8 mouse cellular contexts compared by ENCODE assay signal in genomic region chr4:87368413-87369160, GRCm38 (mm10).
DNase-seq lines count a peak whose midpoint lies in the region; ATAC-seq and TF ChIP-seq lines count a peak whose summit lies in the region.

No protein-coding gene starts in this region.

- intact Hi-C loops in heart, postnatal 10 days (cut with DNase I): loop anchor here (1.0 to 10.0 kb wide), 6 partner anchors 244 to 1176 kb away; no protein-coding TSS in a partner anchor

- no peaks in the 10 kb centered on the region for H3K27me3 ChIP-seq in CH12.LX (replicated peaks)
- H3K27me3 ChIP-seq in embryonic facial prominence, embryonic 14.5 days (replicated peaks; ENCODE audit: control insufficient read depth, insufficient read depth, low read length): no peaks in the 10 kb centered on the region
- H3K27me3 ChIP-seq in liver, embryonic 15.5 days: peaks cover 24% of the 10 kb centered on the region

- H3K4me3 ChIP-seq in CH12.LX (replicated peaks in 1 of 3; ENCODE audit: low read depth in 2 of 3, low read length in 2 of 3, poor library complexity in 1 of 3): peak overlapping the region in 2 of 3 experiments; percentile 13 to 50
- H3K4me3 ChIP-seq in embryonic facial prominence, embryonic 14.5 days (ENCODE audit: low read depth, low read length): peak overlapping the region; percentile 41
- peak overlapping the region; percentile 33 for H3K4me3 ChIP-seq in liver, embryonic 15.5 days (replicated peaks)

- H3K36me3 ChIP-seq in CH12.LX (replicated peaks in 1 of 2; ENCODE audit: control insufficient read depth in 1 of 2, insufficient read depth in 1 of 2, low read length in 1 of 2): no peaks in the 10 kb centered on the region
- no peaks in the 10 kb centered on the region for H3K36me3 ChIP-seq in embryonic facial prominence, embryonic 14.5 days (ENCODE audit: control insufficient read depth, insufficient read depth, low read length)
- no peaks in the 10 kb centered on the region for H3K36me3 ChIP-seq in liver, embryonic 15.5 days (replicated peaks)

- peak overlapping the region; percentile 53; the same call in 1 of the 2 replicates for H3K9ac ChIP-seq in CH12.LX (ENCODE audit: insufficient read depth, low read depth)
- peak overlapping the region; percentile 64 for H3K9ac ChIP-seq in embryonic facial prominence, embryonic 14.5 days (ENCODE audit: low read depth, low read length)
- H3K9ac ChIP-seq in liver, embryonic 15.5 days: no peak overlapping the region

- TF ChIP-seq CTCF in CH12.LX (conservative IDR thresholded peaks at IDR 0.05 in 1 of 2, IDR thresholded peaks at IDR 0.05 in 1 of 2; ENCODE audit: low read depth in 2 of 2, low read length in 2 of 2): peak; percentile 14 to 55; a peak in 2 of 4 replicates

- peaks cover 4 to 9% of the 10 kb centered on the region in 2 experiments; a peak in 2 of 4 replicates for H3K4me1 ChIP-seq in CH12.LX (ENCODE audit: control insufficient read depth in 1 of 2, insufficient read depth in 2 of 2)
- peaks cover 20% of the 10 kb centered on the region for H3K4me1 ChIP-seq in embryonic facial prominence, embryonic 14.5 days (ENCODE audit: control insufficient read depth, insufficient read depth, low read length)
- H3K4me1 ChIP-seq in liver, embryonic 15.5 days (replicated peaks): no peaks in the 10 kb centered on the region; the same call in 1 of the 2 replicates

- no peaks in the 10 kb centered on the region for H3K9me3 ChIP-seq in CH12.LX (replicated peaks; ENCODE audit: low read length)
- no peaks in the 10 kb centered on the region for H3K9me3 ChIP-seq in embryonic facial prominence, embryonic 14.5 days (ENCODE audit: control insufficient read depth, low read length)
- H3K9me3 ChIP-seq in liver, embryonic 15.5 days (replicated peaks): no peaks in the 10 kb centered on the region

- in situ Hi-C loops in CH12.LX (cut with MboI; ENCODE audit: low pct_ligation_motif_present, low pct_unique_long_range_greater_than_20kb, low sequenced_read_pairs): loop anchor here (10.0 to 25.0 kb wide), 4 partner anchors 419 to 1166 kb away; partner anchors contain the start of gene Mllt3

- TF ChIP-seq EP300 in CH12.LX (IDR thresholded peaks at IDR 0.05; ENCODE audit: low read length): no peak

- H3K79me2 ChIP-seq in CH12.LX (replicated peaks; ENCODE audit: control insufficient read depth, extremely low read depth, insufficient read depth, poor library complexity, severe bottlenecking): no peaks in the 10 kb centered on the region

- TF ChIP-seq RAD21 in CH12.LX (IDR thresholded peaks at IDR 0.05; ENCODE audit: low read depth, low read length): peak; percentile 10

- H3K4me2 ChIP-seq in CH12.LX (ENCODE audit: insufficient read depth, low read depth, poor library complexity, severe bottlenecking): peak overlapping the region; percentile 77
- H3K4me2 ChIP-seq in embryonic facial prominence, embryonic 14.5 days (ENCODE audit: low read depth, low read length): peak overlapping the region; percentile 62
- H3K4me2 ChIP-seq in liver, embryonic 15.5 days: peak overlapping the region; percentile 55

- H3K27ac ChIP-seq in CH12.LX (ENCODE audit: insufficient read depth, low read depth): no peak overlapping the region
- peak overlapping the region; percentile 74 for H3K27ac ChIP-seq in embryonic facial prominence, embryonic 14.5 days (replicated peaks; ENCODE audit: low read depth, low read length)
- H3K27ac ChIP-seq in liver, embryonic 15.5 days (replicated peaks): no peak overlapping the region

- WGBS in embryonic facial prominence, embryonic 14.5 days: 4% methylated on average over 20 of the region's 20 CpGs
- 10% methylated on average over 20 of the region's 20 CpGs for WGBS in liver, embryonic 15.5 days (ENCODE audit: insufficient replicate concordance)

- DNase-seq in CH12.LX (ENCODE audit: extremely low read depth): peak; percentile 36
- DNase-seq in adrenal gland, postnatal 36 days: peak; percentile 59 to 70
- peak; percentile 79 for DNase-seq in embryonic facial prominence, embryonic 14.5 days (ENCODE audit: low spot score)
- DNase-seq in heart, postnatal 10 days: peak; percentile 54 to 68
- DNase-seq in kidney, postnatal 4 days: peak; percentile 75 to 80
- peak; percentile 73 for DNase-seq in neural tube, embryonic 10.5 days (ENCODE audit: extremely low spot score, low spot score)
- peak; percentile 77 for DNase-seq in thymus, postnatal 14 days

- no peak for TF ChIP-seq POLR2A in CH12.LX (IDR thresholded peaks at IDR 0.05; ENCODE audit: low read depth, low read length)

- peak; percentile 80 for ATAC-seq in embryonic facial prominence, embryonic 14.5 days (ENCODE audit: low read depth)
- ATAC-seq in liver, embryonic 15.5 days (ENCODE audit: insufficient read depth): no peak

- dilution Hi-C loops in CH12.LX (cut with MboI; ENCODE audit: extremely low pct_ligation_motif_present, extremely low pct_unique_long_range_greater_than_20kb, low sequenced_read_pairs): no loop called here

TF ChIP-seq in CH12.LX, 34 proteins besides CTCF, POLR2A, EP300 and RAD21:
- TF ChIP-seq JUND (conservative IDR thresholded peaks at IDR 0.05; ENCODE audit: low read depth, low read length): no peak
- no peak for TF ChIP-seq TCF12 (IDR thresholded peaks at IDR 0.05; ENCODE audit: low read depth, low read length)
- no peak for TF ChIP-seq UBTF (IDR thresholded peaks at IDR 0.05; ENCODE audit: low read depth, low read length)
- TF ChIP-seq MXI1 (IDR thresholded peaks at IDR 0.05; ENCODE audit: low read depth, low read length): no peak
- no peak for TF ChIP-seq ETS1 (conservative IDR thresholded peaks at IDR 0.05; ENCODE audit: low read depth, low read length)
- TF ChIP-seq MAX (IDR thresholded peaks at IDR 0.05; ENCODE audit: low read length): no peak
